Mouse (Mus musculus) bone marrow, adult 2 months (tissue): ENCODE measurements at regions not wholly inside any gene's neighbourhood (a gene's known extent, or its start where the extent isn't known, plus 50 kb on each side); places are given as distances from the start of the nearest gene placed in this dataset.

ENCODE experiments used
- CTCF ChIP-seq: fragments of 200-500 bp; IDR thresholded peaks from 2 replicates; pipeline ENCODE4 v1.5.1; 2011; ENCODE audit warnings: low read length, control low read depth; ENCODE audit not compliant: control insufficient read depth, insufficient read depth
- POLR2A ChIP-seq: fragments of 200-500 bp; IDR thresholded peaks from 2 replicates; pipeline ENCODE4 v1.6.1; 2011; ENCODE audit warnings: low read depth, mild to moderate bottlenecking, control low read depth, low read length, borderline replicate concordance; ENCODE audit not compliant: control insufficient read depth

DNA sequence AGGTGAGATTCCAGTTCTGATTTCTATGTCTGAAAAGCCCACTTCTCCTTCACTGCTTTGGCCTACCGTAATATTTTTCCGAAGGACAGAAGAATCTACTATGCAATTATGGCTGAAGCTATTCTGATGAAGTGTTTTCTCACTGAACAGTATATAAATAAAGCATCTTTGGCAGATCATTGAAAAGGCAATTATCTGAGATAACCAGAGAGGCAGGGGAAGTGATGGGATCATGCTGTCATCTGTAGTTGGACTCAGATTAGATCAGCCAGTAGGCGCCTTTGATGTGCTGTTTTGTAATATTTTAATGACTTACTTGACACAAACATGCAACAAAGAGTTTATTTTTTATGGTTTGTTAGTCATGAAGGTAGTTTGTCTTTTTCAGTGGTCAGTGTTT is 67.8 kb upstream of the Ahr start:
- TF ChIP-seq CTCF (no peak), POLR2A (no peak)
